In genomic region chr10:42273760-42274691, GRCm38 (mm10) we compare ENCODE assay signal across 8 mouse cellular contexts. TPM values are rescaled to one million over a fixed set of nuclear protein-coding genes. Genes with fewer than 3 reads are reported as not detected.
DNase-seq lines count a peak whose midpoint lies in the region; ATAC-seq lines count a peak whose summit lies in the region.

No protein-coding gene starts in this region.

- no peaks in the 10 kb centered on the region for H3K9me3 ChIP-seq in lung, embryonic 16.5 days (ENCODE audit: control insufficient read depth, low read length)

- H3K4me2 ChIP-seq in lung, embryonic 16.5 days (ENCODE audit: low read depth, low read length): peak overlapping the region; percentile 96

- H3K27me3 ChIP-seq in lung, embryonic 16.5 days (ENCODE audit: control insufficient read depth, insufficient read depth, low read depth, low read length): no peaks in the 10 kb centered on the region

- no peaks in the 10 kb centered on the region; the same call in 1 of the 2 replicates for H3K36me3 ChIP-seq in lung, embryonic 16.5 days (ENCODE audit: control insufficient read depth, insufficient read depth, low read length)

- peak overlapping the region; percentile 73 for H3K4me3 ChIP-seq in lung, embryonic 16.5 days (ENCODE audit: low read length)

- WGBS in lung, embryonic 16.5 days: 24% methylated on average over 21 of the region's 21 CpGs

- no peak overlapping the region for H3K27ac ChIP-seq in lung, embryonic 16.5 days (ENCODE audit: low read length)

- peak; percentile 14 for ATAC-seq in granulocyte monocyte progenitor cell, adult 5-6 weeks (replicated peaks; ENCODE audit: poor library complexity, severe bottlenecking)
- no peak for ATAC-seq in lung, embryonic 16.5 days (ENCODE audit: low read depth)

- peaks cover 47% of the 10 kb centered on the region for H3K4me1 ChIP-seq in lung, embryonic 16.5 days (replicated peaks; ENCODE audit: control insufficient read depth, insufficient read depth, low read length)

- peak overlapping the region; percentile 85 for H3K9ac ChIP-seq in lung, embryonic 16.5 days (ENCODE audit: low read length)

- DNase-seq in right cerebral cortex, adult 2 months (ENCODE audit: low spot score in 2 of 2): peak; percentile 31 to 45
- DNase-seq in right cerebral cortex, postnatal 4 days: no peak
- DNase-seq in cerebellum, adult 9-10 months: peak; percentile 75
- DNase-seq in kidney, adult 9 months: peak; percentile 89
- DNase-seq in skeletal muscle tissue, adult 2 months (ENCODE audit: low read depth, low spot score): peak; percentile 27
- DNase-seq in adipocyte (ENCODE audit: low spot score): no peak

RNA-seq across cellular contexts. Expression of gene Foxo3, which starts 2.5 kb away (rescaled TPM):
- total RNA-seq in granulocyte monocyte progenitor cell, adult 5-6 weeks (2014; fragmentation: Nextera tagmentation): 15.7 and 20.5 TPM in 2 replicates
- 23.3 and 25.3 TPM in 2 replicates for total RNA-seq in granulocyte monocyte progenitor cell, adult 5-6 weeks (2017)
- 10.2 and 10.7 TPM in 2 replicates for polyA plus RNA-seq in lung, embryonic 16.5 days (2015; fragmentation: Nextera tagmentation; extraction: Ambion mirVana)

Comparison
In these comparisons a context has a peak if more than half of its experiments do, and no peak if none do; other contexts are left out.
1. DNase-seq: peak in right cerebral cortex, adult 2 months (2 of 2), cerebellum, adult 9-10 months (single experiment), kidney, adult 9 months (single experiment) and skeletal muscle tissue, adult 2 months (single experiment); none in right cerebral cortex, postnatal 4 days (single experiment) and adipocyte (single experiment).